Mouse (Mus musculus): ENCODE measurements around the gene Map1a.

DNA sequence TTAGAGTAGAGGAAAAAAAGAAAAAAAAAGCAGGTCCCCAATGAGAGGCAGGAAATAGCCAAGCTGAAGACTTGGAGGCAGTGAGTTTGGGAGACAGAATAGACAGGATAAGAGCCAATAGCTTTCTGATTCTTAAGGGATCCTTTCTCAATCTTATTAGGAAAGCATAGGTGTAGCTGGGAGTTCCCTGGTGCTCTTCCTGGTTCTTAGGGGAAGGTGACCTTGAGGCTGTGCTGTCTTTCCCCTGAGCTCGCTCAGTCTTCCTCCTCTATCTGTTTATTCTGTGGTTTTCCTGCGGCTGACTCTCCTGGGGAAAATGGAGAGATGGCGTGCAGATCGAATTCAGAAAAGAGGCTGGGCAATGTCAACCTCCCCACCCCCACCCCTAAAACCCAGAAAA lies 68.6 kb downstream of the Map1a start:
- TF ChIP-seq CTCF (IDR thresholded peaks at IDR 0.05; ENCODE audit: borderline replicate concordance, insufficient read depth, low read depth, low read length) = no peak
- TF ChIP-seq POLR2A (IDR thresholded peaks at IDR 0.05; ENCODE audit: borderline replicate concordance, insufficient read depth, low read length) = no peak
